Mouse (Mus musculus): ENCODE data around the gene Shisa3. TPM values are rescaled to one million over a fixed set of nuclear protein-coding genes. Genes with fewer than 3 reads are reported as not detected.

The Shisa3 gene
- polyA plus RNA-seq, 1 experiment from 2014 or later: 2.3 TPM

- no peak overlapping the region for H3K4me2 ChIP-seq (ENCODE audit: low read depth, low read length)
- no peak overlapping the region for H3K4me3 ChIP-seq (ENCODE audit: low read length)
- no peak for ATAC-seq (replicated peaks; ENCODE audit: extremely low read depth, insufficient read depth, low FRiP score)
- H3K36me3 ChIP-seq (ENCODE audit: control insufficient read depth, insufficient read depth): no peaks in the 10 kb centered on the region
- H3K27ac ChIP-seq (ENCODE audit: low read length): no peak overlapping the region
- WGBS: 78% methylated on average over 7 of the region's 7 CpGs
- H3K9me3 ChIP-seq (replicated peaks; ENCODE audit: control insufficient read depth, low read length): no peaks in the 10 kb centered on the region
- no peak overlapping the region for H3K9ac ChIP-seq (ENCODE audit: low read length)
- no peaks in the 10 kb centered on the region for H3K27me3 ChIP-seq (ENCODE audit: control insufficient read depth, insufficient read depth, low read length)
- H3K4me1 ChIP-seq (ENCODE audit: control insufficient read depth, insufficient read depth, low read length): peaks cover 4% of the 10 kb centered on the region; the same call in 1 of the 2 replicates
Measured at GRCm38 (mm10) chr5:67629440-67629839, 21.8 kb downstream of the Shisa3 start.

GRCm38 (mm10) chr5:67629861-67630260, 22.2 kb downstream of the Shisa3 start:
- no peak overlapping the region for H3K4me3 ChIP-seq (ENCODE audit: low read length)
- H3K27me3 ChIP-seq (ENCODE audit: control insufficient read depth, insufficient read depth, low read length): no peaks in the 10 kb centered on the region
- no peaks in the 10 kb centered on the region for H3K9me3 ChIP-seq (replicated peaks; ENCODE audit: control insufficient read depth, low read length)
- H3K27ac ChIP-seq (ENCODE audit: low read length): no peak overlapping the region
- no peaks in the 10 kb centered on the region for H3K36me3 ChIP-seq (ENCODE audit: control insufficient read depth, insufficient read depth)
- WGBS: 87% methylated on average over 6 of the region's 6 CpGs
- ATAC-seq (replicated peaks; ENCODE audit: extremely low read depth, insufficient read depth, low FRiP score): no peak
- no peak overlapping the region for H3K9ac ChIP-seq (ENCODE audit: low read length)
- peaks cover 4% of the 10 kb centered on the region; the same call in 1 of the 2 replicates for H3K4me1 ChIP-seq (ENCODE audit: control insufficient read depth, insufficient read depth, low read length)
- no peak overlapping the region for H3K4me2 ChIP-seq (ENCODE audit: low read depth, low read length)

DNA sequence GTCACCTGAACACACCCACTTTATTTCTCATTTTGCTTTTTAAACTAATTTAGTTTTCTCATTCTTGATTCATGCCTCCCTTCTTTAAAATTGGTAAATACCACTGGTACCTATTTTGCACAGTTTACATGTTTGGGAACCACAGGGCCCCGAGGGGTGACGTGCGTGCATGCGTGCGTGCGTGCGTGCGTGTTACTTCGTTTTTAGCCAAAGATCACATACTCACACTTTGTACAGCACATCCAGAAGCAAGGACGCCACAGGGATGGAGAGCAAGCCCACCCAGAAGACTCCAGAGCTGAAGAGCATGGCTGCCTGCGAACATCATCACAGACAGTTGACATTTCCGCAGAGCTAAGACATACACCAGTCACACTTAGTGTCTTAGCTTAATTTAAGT, 23.6 kb downstream of the Shisa3 start:
- WGBS: 94% methylated on average over 12 of the region's 12 CpGs
- no peaks in the 10 kb centered on the region for H3K36me3 ChIP-seq (ENCODE audit: control insufficient read depth, insufficient read depth)
- H3K4me1 ChIP-seq (ENCODE audit: control insufficient read depth, insufficient read depth, low read length): peaks cover 4% of the 10 kb centered on the region; the same call in 1 of the 2 replicates
- H3K9me3 ChIP-seq (replicated peaks; ENCODE audit: control insufficient read depth, low read length): no peaks in the 10 kb centered on the region
- ATAC-seq (replicated peaks; ENCODE audit: extremely low read depth, insufficient read depth, low FRiP score): no peak
- no peak overlapping the region for H3K9ac ChIP-seq (ENCODE audit: low read length)
- H3K4me3 ChIP-seq (ENCODE audit: low read length): no peak overlapping the region
- H3K27ac ChIP-seq (ENCODE audit: low read length): no peak overlapping the region
- H3K4me2 ChIP-seq (ENCODE audit: low read depth, low read length): no peak overlapping the region
- no peaks in the 10 kb centered on the region for H3K27me3 ChIP-seq (ENCODE audit: control insufficient read depth, insufficient read depth, low read length)

GRCm38 (mm10) chr5:67633138-67633782, 25.6 kb downstream of the Shisa3 start:
- no peak overlapping the region for H3K9ac ChIP-seq (ENCODE audit: low read length)
- H3K27ac ChIP-seq (ENCODE audit: low read length): no peak overlapping the region
- no peak for ATAC-seq (replicated peaks; ENCODE audit: extremely low read depth, insufficient read depth, low FRiP score)
- no peak overlapping the region for H3K4me3 ChIP-seq (ENCODE audit: low read length)
- H3K4me2 ChIP-seq (ENCODE audit: low read depth, low read length): 0 out of 2 replicates have a peak overlapping the region, but pooled peaks have one; percentile 10
- H3K9me3 ChIP-seq (replicated peaks; ENCODE audit: control insufficient read depth, low read length): no peaks in the 10 kb centered on the region
- no peaks in the 10 kb centered on the region for H3K36me3 ChIP-seq (ENCODE audit: control insufficient read depth, insufficient read depth)
- peaks cover 4% of the 10 kb centered on the region; the same call in 1 of the 2 replicates for H3K4me1 ChIP-seq (ENCODE audit: control insufficient read depth, insufficient read depth, low read length)
- H3K27me3 ChIP-seq (ENCODE audit: control insufficient read depth, insufficient read depth, low read length): no peaks in the 10 kb centered on the region
- WGBS: 42% methylated on average over 7 of the region's 7 CpGs

GRCm38 (mm10) chr5:67633831-67634268, 26.2 kb downstream of the Shisa3 start:
- Histone ChIP-seq H3K9ac (ENCODE audit: low read length) (no peak overlapping the region), H3K4me2 (ENCODE audit: low read depth, low read length) (0 out of 2 replicates have a peak overlapping the region, but pooled peaks have one; percentile 10), H3K4me1 (ENCODE audit: control insufficient read depth, insufficient read depth, low read length) (peaks cover 4% of the 10 kb centered on the region; the same call in 1 of the 2 replicates), H3K27ac (ENCODE audit: low read length) (no peak overlapping the region), H3K36me3 (ENCODE audit: control insufficient read depth, insufficient read depth) (no peaks in the 10 kb centered on the region), H3K27me3 (ENCODE audit: control insufficient read depth, insufficient read depth, low read length) (no peaks in the 10 kb centered on the region), H3K4me3 (ENCODE audit: low read length) (no peak overlapping the region), H3K9me3 (replicated peaks; ENCODE audit: control insufficient read depth, low read length) (no peaks in the 10 kb centered on the region)
- WGBS: 21% methylated on average over 10 of the region's 10 CpGs
- ATAC-seq (replicated peaks; ENCODE audit: extremely low read depth, insufficient read depth, low FRiP score): peak; percentile 73

- WGBS: 69% methylated on average over 3 of the region's 3 CpGs
- H3K4me1 ChIP-seq (ENCODE audit: control insufficient read depth, insufficient read depth, low read length): peaks cover 4% of the 10 kb centered on the region; the same call in 1 of the 2 replicates
- no peak overlapping the region for H3K9ac ChIP-seq (ENCODE audit: low read length)
- no peaks in the 10 kb centered on the region for H3K9me3 ChIP-seq (replicated peaks; ENCODE audit: control insufficient read depth, low read length)
- no peak overlapping the region for H3K27ac ChIP-seq (ENCODE audit: low read length)
- no peaks in the 10 kb centered on the region for H3K36me3 ChIP-seq (ENCODE audit: control insufficient read depth, insufficient read depth)
- no peak for ATAC-seq (replicated peaks; ENCODE audit: extremely low read depth, insufficient read depth, low FRiP score)
- H3K27me3 ChIP-seq (ENCODE audit: control insufficient read depth, insufficient read depth, low read length): no peaks in the 10 kb centered on the region
- H3K4me2 ChIP-seq (ENCODE audit: low read depth, low read length): no peak overlapping the region
- no peak overlapping the region for H3K4me3 ChIP-seq (ENCODE audit: low read length)
Measured at GRCm38 (mm10) chr5:67634339-67634738, 26.7 kb downstream of the Shisa3 start.

DNA sequence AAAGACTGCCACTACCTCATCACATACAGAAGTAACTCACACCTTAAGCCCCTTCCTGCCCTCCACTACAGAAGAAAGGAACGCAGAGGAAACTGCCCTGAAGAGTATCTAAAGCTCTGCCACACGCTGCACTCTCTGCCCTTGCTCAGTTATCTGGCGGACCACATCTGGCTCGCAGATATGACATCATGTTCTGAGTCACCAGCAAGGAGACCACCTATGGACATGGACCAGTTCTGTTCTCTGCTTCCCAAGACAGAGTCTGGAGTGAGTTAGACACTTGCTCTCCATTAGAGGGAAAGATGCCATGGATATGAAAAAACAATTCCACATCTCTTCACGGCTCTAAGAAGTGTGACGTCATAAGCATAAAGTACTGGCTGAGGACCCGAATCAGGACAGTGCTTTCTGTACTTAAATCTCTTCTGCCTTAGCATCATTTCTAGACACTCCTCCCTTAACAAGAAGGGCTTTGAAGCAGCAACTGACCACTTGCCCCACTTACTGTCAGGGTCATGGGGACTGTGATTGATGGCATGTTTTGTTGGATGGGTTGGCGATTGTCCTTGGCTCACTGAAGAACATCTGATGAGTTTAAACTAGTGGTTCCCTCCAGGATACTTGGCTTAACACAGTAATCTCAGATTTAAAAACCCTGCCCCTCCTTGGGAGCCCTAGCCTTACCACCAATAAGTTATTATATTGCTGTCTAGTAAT, 33.1 kb downstream of the Shisa3 start:
- no peak overlapping the region for H3K4me2 ChIP-seq (ENCODE audit: low read depth, low read length)
- no peak overlapping the region for H3K27ac ChIP-seq (ENCODE audit: low read length)
- no peaks in the 10 kb centered on the region for H3K4me1 ChIP-seq (ENCODE audit: control insufficient read depth, insufficient read depth, low read length)
- H3K9me3 ChIP-seq (replicated peaks; ENCODE audit: control insufficient read depth, low read length): no peaks in the 10 kb centered on the region
- H3K9ac ChIP-seq (ENCODE audit: low read length): no peak overlapping the region
- no peak overlapping the region for H3K4me3 ChIP-seq (ENCODE audit: low read length)
- H3K27me3 ChIP-seq (ENCODE audit: control insufficient read depth, insufficient read depth, low read length): no peaks in the 10 kb centered on the region
- no peaks in the 10 kb centered on the region for H3K36me3 ChIP-seq (ENCODE audit: control insufficient read depth, insufficient read depth)
- WGBS: 68% methylated on average over 8 of the region's 8 CpGs
- ATAC-seq (replicated peaks; ENCODE audit: extremely low read depth, insufficient read depth, low FRiP score): no peak

- H3K4me2 ChIP-seq (ENCODE audit: low read depth, low read length): no peak overlapping the region
- ATAC-seq (replicated peaks; ENCODE audit: extremely low read depth, insufficient read depth, low FRiP score): no peak
Measured at GRCm38 (mm10) chr5:67641406-67642120, 33.9 kb downstream of the Shisa3 start.

More at GRCm38 (mm10) chr5:67641406-67642120, 33.9 kb downstream of the Shisa3 start:
- H3K4me3 ChIP-seq (ENCODE audit: low read length): no peak overlapping the region
- no peaks in the 10 kb centered on the region for H3K9me3 ChIP-seq (replicated peaks; ENCODE audit: control insufficient read depth, low read length)
- no peak overlapping the region for H3K27ac ChIP-seq (ENCODE audit: low read length)
- no peaks in the 10 kb centered on the region for H3K36me3 ChIP-seq (ENCODE audit: control insufficient read depth, insufficient read depth)
- H3K4me1 ChIP-seq (ENCODE audit: control insufficient read depth, insufficient read depth, low read length): no peaks in the 10 kb centered on the region
- 76% methylated on average over 8 of the region's 8 CpGs for WGBS
- H3K27me3 ChIP-seq (ENCODE audit: control insufficient read depth, insufficient read depth, low read length): no peaks in the 10 kb centered on the region
- H3K9ac ChIP-seq (ENCODE audit: low read length): no peak overlapping the region
